Mouse (Mus musculus): ENCODE measurements around the gene Loxl1. TPM values are rescaled to one million over a fixed set of nuclear protein-coding genes. Genes with fewer than 3 reads are reported as not detected.
A peak's percentile ranks its signal among the peaks of the same experiment; 100 is the strongest.

The Loxl1 gene
- polyA plus RNA-seq, 1 experiment from 2014 or later, result 122 TPM

- H3K9me3 ChIP-seq (ENCODE audit: low read length), result no peaks in the 10 kb centered on the region
- peak overlapping the region; percentile 64; the same call in 1 of the 2 replicates for H3K27ac ChIP-seq (ENCODE audit: low read length)
- H3K9ac ChIP-seq (replicated peaks; ENCODE audit: low read depth), result no peak overlapping the region; the same call in 1 of the 2 replicates
- DNase-seq (ENCODE audit: low spot score), result peak; percentile 90
- TF ChIP-seq EP300 (IDR thresholded peaks at IDR 0.05) (no peak), CTCF (IDR thresholded peaks at IDR 0.05) (peak; percentile 96)
- peaks cover 13% of the 10 kb centered on the region; the same call in 1 of the 2 replicates for H3K4me1 ChIP-seq (ENCODE audit: insufficient read depth, low read depth, low read length)
- H3K27me3 ChIP-seq (replicated peaks; ENCODE audit: insufficient read depth, low read length), result no peaks in the 10 kb centered on the region
- ATAC-seq, result peak; percentile 85
- H3K4me3 ChIP-seq (ENCODE audit: low read depth, low read length), result peak overlapping the region; percentile 20; the same call in 1 of the 2 replicates
- WGBS, result 10% methylated on average over 25 of the region's 25 CpGs
- H3K4me2 ChIP-seq (replicated peaks; ENCODE audit: low read depth, low read length), result peak overlapping the region; percentile 43
- no peaks in the 10 kb centered on the region for H3K36me3 ChIP-seq (ENCODE audit: insufficient read depth, low read length)
Measured at GRCm38 (mm10) chr9:58247064-58247759, 65.8 kb downstream of the Loxl1 start.

- Histone ChIP-seq H3K4me2 (replicated peaks; ENCODE audit: low read depth, low read length) (no peak overlapping the region), H3K9me3 (ENCODE audit: low read length) (no peaks in the 10 kb centered on the region), H3K4me3 (ENCODE audit: low read depth, low read length) (no peak overlapping the region), H3K4me1 (ENCODE audit: insufficient read depth, low read depth, low read length) (peaks cover 16% of the 10 kb centered on the region; the same call in 1 of the 2 replicates), H3K36me3 (ENCODE audit: insufficient read depth, low read length) (no peaks in the 10 kb centered on the region), H3K27me3 (replicated peaks; ENCODE audit: insufficient read depth, low read length) (no peaks in the 10 kb centered on the region), H3K27ac (ENCODE audit: low read length) (no peak overlapping the region), H3K9ac (replicated peaks; ENCODE audit: low read depth) (no peak overlapping the region)
- 68% methylated on average over 4 of the region's 4 CpGs for WGBS
- DNase-seq (ENCODE audit: low spot score) (no peak), ATAC-seq (no peak)
- no peak for TF ChIP-seq CTCF (IDR thresholded peaks at IDR 0.05)
- TF ChIP-seq EP300 (IDR thresholded peaks at IDR 0.05), result no peak
Measured at GRCm38 (mm10) chr9:58246083-58246591, 66.8 kb downstream of the Loxl1 start.

- Histone ChIP-seq H3K4me2 (replicated peaks; ENCODE audit: low read depth, low read length) (no peak overlapping the region), H3K27me3 (replicated peaks; ENCODE audit: insufficient read depth, low read length) (no peaks in the 10 kb centered on the region), H3K9me3 (ENCODE audit: low read length) (no peaks in the 10 kb centered on the region), H3K9ac (replicated peaks; ENCODE audit: low read depth) (no peak overlapping the region), H3K27ac (ENCODE audit: low read length) (no peak overlapping the region), H3K36me3 (ENCODE audit: insufficient read depth, low read length) (no peaks in the 10 kb centered on the region), H3K4me3 (ENCODE audit: low read depth, low read length) (no peak overlapping the region), H3K4me1 (ENCODE audit: insufficient read depth, low read depth, low read length) (peaks cover 10% of the 10 kb centered on the region; the same call in 1 of the 2 replicates)
- no peak for DNase-seq (ENCODE audit: low spot score)
- ATAC-seq, result no peak
- no peak for TF ChIP-seq EP300 (IDR thresholded peaks at IDR 0.05)
- no peak for TF ChIP-seq CTCF (IDR thresholded peaks at IDR 0.05)
- 65% methylated on average over 6 of the region's 6 CpGs for WGBS
Measured at GRCm38 (mm10) chr9:58243696-58244095, 69.3 kb downstream of the Loxl1 start.

GRCm38 (mm10) chr9:58242696-58243095, 70.3 kb downstream of the Loxl1 start:
- no peak overlapping the region for H3K4me3 ChIP-seq (ENCODE audit: low read depth, low read length)
- H3K9me3 ChIP-seq (ENCODE audit: low read length), result no peaks in the 10 kb centered on the region
- peaks cover 10% of the 10 kb centered on the region; the same call in 1 of the 2 replicates for H3K4me1 ChIP-seq (ENCODE audit: insufficient read depth, low read depth, low read length)
- TF ChIP-seq CTCF (IDR thresholded peaks at IDR 0.05) (no peak), EP300 (IDR thresholded peaks at IDR 0.05) (no peak)
- WGBS, result 66% methylated on average over 5 of the region's 5 CpGs
- no peak overlapping the region for H3K9ac ChIP-seq (replicated peaks; ENCODE audit: low read depth)
- H3K27ac ChIP-seq (ENCODE audit: low read length), result no peak overlapping the region
- H3K27me3 ChIP-seq (replicated peaks; ENCODE audit: insufficient read depth, low read length), result no peaks in the 10 kb centered on the region
- DNase-seq (ENCODE audit: low spot score), result no peak
- no peak overlapping the region for H3K4me2 ChIP-seq (replicated peaks; ENCODE audit: low read depth, low read length)
- H3K36me3 ChIP-seq (ENCODE audit: insufficient read depth, low read length), result no peaks in the 10 kb centered on the region
- ATAC-seq, result no peak

- Histone ChIP-seq H3K4me3 (ENCODE audit: low read depth, low read length) (no peak overlapping the region), H3K9me3 (ENCODE audit: low read length) (no peaks in the 10 kb centered on the region), H3K4me1 (ENCODE audit: insufficient read depth, low read depth, low read length) (peaks cover 4% of the 10 kb centered on the region; the same call in 1 of the 2 replicates), H3K9ac (replicated peaks; ENCODE audit: low read depth) (no peak overlapping the region), H3K4me2 (replicated peaks; ENCODE audit: low read depth, low read length) (no peak overlapping the region), H3K27me3 (replicated peaks; ENCODE audit: insufficient read depth, low read length) (no peaks in the 10 kb centered on the region), H3K27ac (ENCODE audit: low read length) (peak overlapping the region; percentile 4; the same call in 1 of the 2 replicates), H3K36me3 (ENCODE audit: insufficient read depth, low read length) (no peaks in the 10 kb centered on the region)
- 40% methylated on average over 9 of the region's 9 CpGs for WGBS
- no peak for TF ChIP-seq CTCF (IDR thresholded peaks at IDR 0.05)
- peak; percentile 79 for ATAC-seq
- peak; percentile 81 for DNase-seq (ENCODE audit: low spot score)
Measured at GRCm38 (mm10) chr9:58241780-58242485, 71.1 kb downstream of the Loxl1 start.

Other genes starting within 250 kb of the Loxl1 start
- gene Stra6, start 249.4 kb downstream of the Loxl1 start, polyA plus RNA-seq (2015; fragmentation: Nextera tagmentation; extraction: Ambion mirVana), result 0.32 and 0.41 TPM in 2 replicates
- gene Ccdc33, start 194.4 kb downstream of the Loxl1 start, polyA plus RNA-seq (2015; fragmentation: Nextera tagmentation; extraction: Ambion mirVana), result 3.0 and 3.3 TPM in 2 replicates
- 21.6 and 28.5 TPM in 2 replicates for gene Islr, start 108.9 kb downstream of the Loxl1 start, polyA plus RNA-seq (2015; fragmentation: Nextera tagmentation; extraction: Ambion mirVana)
- gene Islr2, start 108.9 kb downstream of the Loxl1 start, polyA plus RNA-seq (2015; fragmentation: Nextera tagmentation; extraction: Ambion mirVana), result not detected in 2 replicates
- 6.4 and 6.8 TPM in 2 replicates for gene Pml, start 63.4 kb downstream of the Loxl1 start, polyA plus RNA-seq (2015; fragmentation: Nextera tagmentation; extraction: Ambion mirVana)
- 30.8 and 34.3 TPM in 2 replicates for gene Stoml1, start 60.0 kb downstream of the Loxl1 start, polyA plus RNA-seq (2015; fragmentation: Nextera tagmentation; extraction: Ambion mirVana)
- gene Tbc1d21, start 57.3 kb upstream of the Loxl1 start, polyA plus RNA-seq (2015; fragmentation: Nextera tagmentation; extraction: Ambion mirVana), result not detected in 2 replicates
- gene Insyn1, start 175.4 kb upstream of the Loxl1 start, polyA plus RNA-seq (2015; fragmentation: Nextera tagmentation; extraction: Ambion mirVana), result 1.0 and 1.2 TPM in 2 replicates
- gene Cd276, start 242.3 kb upstream of the Loxl1 start, polyA plus RNA-seq (2015; fragmentation: Nextera tagmentation; extraction: Ambion mirVana), result 9.9 and 10.7 TPM in 2 replicates